51 mouse cellular contexts compared by ENCODE assay signal in the genomic region with DNA sequence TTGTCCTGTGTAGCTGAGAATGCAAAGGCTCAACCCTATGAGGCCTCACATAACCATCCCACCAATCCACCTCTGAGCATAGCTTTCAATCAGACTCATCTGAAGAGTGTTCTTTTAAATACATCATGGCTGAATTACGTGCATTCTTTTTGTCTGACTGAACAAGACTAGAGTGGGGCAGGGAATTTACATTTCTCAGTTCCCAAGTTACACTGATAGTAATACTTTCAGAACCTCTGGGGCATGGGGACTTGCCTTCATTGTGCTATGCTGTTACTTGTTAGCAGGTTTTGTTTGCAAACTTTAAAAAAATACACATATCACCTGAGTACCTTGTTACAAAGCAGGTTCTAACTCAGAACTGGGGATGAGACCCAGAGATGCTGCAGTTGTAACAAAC. TPM values are rescaled to one million over a fixed set of nuclear protein-coding genes. Genes with fewer than 3 reads are reported as not detected.
"Had no signal": no experiment of that assay in that cellular context is flagged by ENCODE, and none has a peak within 500 bp of the region (broad histone marks: within the 10 kb centered on the region; RNA-seq: fewer than 3 reads in every experiment).

No protein-coding gene starts in this region.

- H3K36me3 ChIP-seq: heart, embryonic 10.5 days; heart, embryonic 12.5 days; heart, embryonic 13.5 days; heart, embryonic 15.5 days; hindbrain, embryonic 10.5 days; hindbrain, embryonic 12.5 days; hindbrain, embryonic 13.5 days; hindbrain, embryonic 15.5 days; intestine, embryonic 15.5 days; kidney, embryonic 15.5 days had no signal

- DNase-seq: heart, postnatal 10 days; heart, postnatal 14 days; heart, postnatal 36 days; heart, postnatal 4 days; kidney, adult 11 months; kidney, adult 18-20 months; kidney, adult 2 months; kidney, adult 8-10 months; kidney, adult 9 months; kidney, postnatal 10 days; kidney, postnatal 14 days; kidney, postnatal 25 days; kidney, postnatal 36 days; kidney, postnatal 4 days; layer of hippocampus, adult 9-11 months; layer of hippocampus, postnatal 36 days had no signal

- H3K4me1 ChIP-seq: heart, embryonic 10.5 days; heart, embryonic 12.5 days; heart, embryonic 13.5 days; heart, embryonic 15.5 days; hindbrain, embryonic 10.5 days; hindbrain, embryonic 12.5 days; hindbrain, embryonic 13.5 days; hindbrain, embryonic 15.5 days; intestine, embryonic 15.5 days; kidney, embryonic 15.5 days had no signal

- H3K27ac ChIP-seq: heart, embryonic 10.5 days; heart, embryonic 13.5 days; heart, embryonic 15.5 days; hindbrain, embryonic 10.5 days; hindbrain, embryonic 12.5 days; hindbrain, embryonic 13.5 days; hindbrain, embryonic 14.5 days; hindbrain, embryonic 15.5 days; hindbrain, postnatal 0 days; intestine, embryonic 15.5 days; kidney, embryonic 15.5 days; kidney, postnatal 0 days; layer of hippocampus, adult 2 months; left cerebral cortex, adult 2 months had no signal

- H3K27me3 ChIP-seq: heart, embryonic 12.5 days; heart, embryonic 13.5 days; heart, embryonic 15.5 days; hindbrain, embryonic 12.5 days; hindbrain, embryonic 13.5 days; hindbrain, embryonic 15.5 days; intestine, embryonic 15.5 days; kidney, embryonic 15.5 days had no signal

- H3K4me3 ChIP-seq: heart, embryonic 10.5 days; heart, embryonic 12.5 days; heart, embryonic 13.5 days; heart, embryonic 15.5 days; hindbrain, embryonic 10.5 days; hindbrain, embryonic 12.5 days; hindbrain, embryonic 13.5 days; hindbrain, embryonic 15.5 days; intestine, embryonic 15.5 days; kidney, embryonic 15.5 days; layer of hippocampus, adult 2 months; left cerebral cortex, adult 2 months had no signal

- H3K4me2 ChIP-seq: heart, embryonic 11.5 days; heart, embryonic 12.5 days; heart, embryonic 13.5 days; heart, embryonic 15.5 days; hindbrain, embryonic 12.5 days; hindbrain, embryonic 13.5 days; hindbrain, embryonic 14.5 days; hindbrain, embryonic 15.5 days; intestine, embryonic 15.5 days; kidney, embryonic 15.5 days had no signal

- H3K9ac ChIP-seq: heart, embryonic 12.5 days; heart, embryonic 13.5 days; heart, embryonic 15.5 days; hindbrain, embryonic 12.5 days; hindbrain, embryonic 13.5 days; hindbrain, embryonic 14.5 days; hindbrain, embryonic 15.5 days; intestine, embryonic 15.5 days; kidney, embryonic 15.5 days had no signal

- H3K9me3 ChIP-seq: heart, embryonic 10.5 days; heart, embryonic 12.5 days; heart, embryonic 13.5 days; heart, embryonic 15.5 days; hindbrain, embryonic 10.5 days; hindbrain, embryonic 12.5 days; hindbrain, embryonic 13.5 days; hindbrain, embryonic 15.5 days; intestine, embryonic 15.5 days; kidney, embryonic 15.5 days had no signal

RNA-seq across cellular contexts. Expression of a gene that starts 0.5 kb away (rescaled TPM):
- total RNA-seq: heart, postnatal 10 days; heart, postnatal 14 days; heart, postnatal 36 days; heart, postnatal 4 days; hindbrain, postnatal 0 days; layer of hippocampus, adult 18-20 months; layer of hippocampus, adult 2 months; layer of hippocampus, adult 8-10 months; layer of hippocampus, postnatal 10 days; layer of hippocampus, postnatal 14 days; layer of hippocampus, postnatal 25 days; layer of hippocampus, postnatal 36 days; left cerebral cortex, adult 18-20 months; left cerebral cortex, adult 2 months had no signal
- polyA plus RNA-seq: heart, embryonic 10.5 days; heart, embryonic 11.5 days; heart, embryonic 12.5 days; heart, embryonic 13.5 days; heart, embryonic 14.5 days; heart, embryonic 15.5 days; heart, embryonic 16.5 days; heart, postnatal 0 days; hindbrain, embryonic 10.5 days; hindbrain, embryonic 11.5 days; hindbrain, embryonic 12.5 days; hindbrain, embryonic 13.5 days; hindbrain, embryonic 14.5 days; hindbrain, embryonic 15.5 days; hindbrain, embryonic 16.5 days; hindbrain, postnatal 0 days; inflammation-experienced regulatory T-cells, adult 6 months; intestine, embryonic 14.5 days; intestine, embryonic 15.5 days; intestine, embryonic 16.5 days; intestine, postnatal 0 days; kidney, adult 2 months; kidney, embryonic 14.5 days; kidney, embryonic 15.5 days; kidney, embryonic 16.5 days; kidney, postnatal 0 days; large intestine, adult 2 months had no signal

RNA-seq across cellular contexts. Expression of a gene that starts 5.4 kb away (rescaled TPM):
- total RNA-seq: heart, postnatal 10 days; heart, postnatal 14 days; heart, postnatal 36 days; heart, postnatal 4 days; hematopoietic stem cell, adult 5-6 weeks; hindbrain, postnatal 0 days; layer of hippocampus, adult 18-20 months; layer of hippocampus, adult 2 months; layer of hippocampus, adult 8-10 months; layer of hippocampus, postnatal 10 days; layer of hippocampus, postnatal 14 days; layer of hippocampus, postnatal 25 days; layer of hippocampus, postnatal 36 days; left cerebral cortex, adult 18-20 months; left cerebral cortex, adult 2 months had no signal
- polyA plus RNA-seq: heart, embryonic 10.5 days; heart, embryonic 11.5 days; heart, embryonic 12.5 days; heart, embryonic 13.5 days; heart, embryonic 14.5 days; heart, embryonic 15.5 days; heart, embryonic 16.5 days; heart, postnatal 0 days; hindbrain, embryonic 10.5 days; hindbrain, embryonic 11.5 days; hindbrain, embryonic 12.5 days; hindbrain, embryonic 13.5 days; hindbrain, embryonic 14.5 days; hindbrain, embryonic 15.5 days; hindbrain, embryonic 16.5 days; hindbrain, postnatal 0 days; inflammation-experienced regulatory T-cells, adult 6 months; intestine, embryonic 14.5 days; intestine, embryonic 15.5 days; intestine, embryonic 16.5 days; intestine, postnatal 0 days; kidney, adult 2 months; kidney, embryonic 14.5 days; kidney, embryonic 15.5 days; kidney, embryonic 16.5 days; kidney, postnatal 0 days; large intestine, adult 2 months had no signal

RNA-seq across cellular contexts. Expression of a gene that starts 31.1 kb away (rescaled TPM):
- total RNA-seq: heart, postnatal 10 days; heart, postnatal 14 days; heart, postnatal 36 days; heart, postnatal 4 days; hindbrain, postnatal 0 days; layer of hippocampus, adult 18-20 months; layer of hippocampus, adult 2 months; layer of hippocampus, adult 8-10 months; layer of hippocampus, postnatal 10 days; layer of hippocampus, postnatal 14 days; layer of hippocampus, postnatal 25 days; layer of hippocampus, postnatal 36 days; left cerebral cortex, adult 18-20 months; left cerebral cortex, adult 2 months had no signal
- polyA plus RNA-seq: heart, embryonic 10.5 days; heart, embryonic 11.5 days; heart, embryonic 12.5 days; heart, embryonic 13.5 days; heart, embryonic 14.5 days; heart, embryonic 15.5 days; heart, embryonic 16.5 days; heart, postnatal 0 days; hindbrain, embryonic 10.5 days; hindbrain, embryonic 11.5 days; hindbrain, embryonic 12.5 days; hindbrain, embryonic 13.5 days; hindbrain, embryonic 14.5 days; hindbrain, embryonic 15.5 days; hindbrain, embryonic 16.5 days; hindbrain, postnatal 0 days; inflammation-experienced regulatory T-cells, adult 6 months; intestine, embryonic 14.5 days; intestine, embryonic 15.5 days; intestine, embryonic 16.5 days; intestine, postnatal 0 days; kidney, adult 2 months; kidney, embryonic 14.5 days; kidney, embryonic 15.5 days; kidney, embryonic 16.5 days; kidney, postnatal 0 days; large intestine, adult 2 months had no signal

RNA-seq across cellular contexts. Expression of a gene that starts 50.8 kb away (rescaled TPM):
- total RNA-seq: heart, postnatal 10 days; heart, postnatal 14 days; heart, postnatal 36 days; heart, postnatal 4 days; hindbrain, postnatal 0 days; layer of hippocampus, adult 18-20 months; layer of hippocampus, adult 2 months; layer of hippocampus, postnatal 10 days; layer of hippocampus, postnatal 14 days; layer of hippocampus, postnatal 25 days; layer of hippocampus, postnatal 36 days; left cerebral cortex, adult 18-20 months; left cerebral cortex, adult 2 months had no signal
- polyA plus RNA-seq: heart, embryonic 10.5 days; heart, embryonic 14.5 days; heart, embryonic 15.5 days; heart, postnatal 0 days; hindbrain, embryonic 10.5 days; hindbrain, embryonic 11.5 days; hindbrain, embryonic 12.5 days; hindbrain, embryonic 13.5 days; hindbrain, embryonic 14.5 days; hindbrain, embryonic 15.5 days; hindbrain, embryonic 16.5 days; hindbrain, postnatal 0 days; inflammation-experienced regulatory T-cells, adult 6 months; intestine, embryonic 14.5 days; intestine, postnatal 0 days; kidney, adult 2 months; kidney, embryonic 14.5 days; kidney, embryonic 16.5 days; kidney, postnatal 0 days; large intestine, adult 2 months had no signal

RNA-seq across cellular contexts. Expression of a gene that starts 55.9 kb away (rescaled TPM):
- total RNA-seq: heart, postnatal 10 days; heart, postnatal 14 days; heart, postnatal 36 days; heart, postnatal 4 days; hematopoietic stem cell, adult 5-6 weeks; hindbrain, postnatal 0 days; layer of hippocampus, adult 18-20 months; layer of hippocampus, adult 2 months; layer of hippocampus, adult 8-10 months; layer of hippocampus, postnatal 10 days; layer of hippocampus, postnatal 14 days; layer of hippocampus, postnatal 25 days; layer of hippocampus, postnatal 36 days; left cerebral cortex, adult 18-20 months; left cerebral cortex, adult 2 months had no signal
- polyA plus RNA-seq: heart, embryonic 10.5 days; heart, embryonic 11.5 days; heart, embryonic 12.5 days; heart, embryonic 13.5 days; heart, embryonic 14.5 days; heart, embryonic 15.5 days; heart, embryonic 16.5 days; heart, postnatal 0 days; hindbrain, embryonic 10.5 days; hindbrain, embryonic 11.5 days; hindbrain, embryonic 12.5 days; hindbrain, embryonic 13.5 days; hindbrain, embryonic 14.5 days; hindbrain, embryonic 15.5 days; hindbrain, embryonic 16.5 days; hindbrain, postnatal 0 days; inflammation-experienced regulatory T-cells, adult 6 months; intestine, embryonic 14.5 days; intestine, embryonic 15.5 days; intestine, embryonic 16.5 days; intestine, postnatal 0 days; kidney, adult 2 months; kidney, embryonic 14.5 days; kidney, embryonic 15.5 days; kidney, embryonic 16.5 days; kidney, postnatal 0 days had no signal
